Mouse (Mus musculus) stomach, embryonic 14.5 days (tissue): ENCODE data around the gene Spata21. TPM values are rescaled to one million over a fixed set of nuclear protein-coding genes. Genes with fewer than 3 reads are reported as not detected.
A peak's percentile ranks its signal among the peaks of the same experiment; 100 is the strongest.

Source experiments
- ATAC-seq: fragments of 200-750 bp; cut with Nextera tagmentation; 2 replicates; pipeline ENCODE4 v1.8.0; 2017; ENCODE audit warnings: low read depth, moderate TSS enrichment; ENCODE audit not compliant: insufficient number of reproducible peaks, insufficient read depth, low FRiP score
- H3K27ac ChIP-seq: fragments of 300-500 bp; sonication (generic); 2 replicates; pipeline ENCODE4 v1.5.1; 2014; ENCODE audit warnings: mild to moderate bottlenecking, low read length, moderate library complexity, mixed read lengths
- H3K27me3 ChIP-seq: fragments of 300-500 bp; sonication (generic); 2 replicates; pipeline ENCODE4 v1.6.1; 2014; ENCODE audit warnings: low read length, control low read depth, mixed read lengths; ENCODE audit not compliant: control insufficient read depth, insufficient read depth
- H3K36me3 ChIP-seq: fragments of 300-500 bp; sonication (generic); 2 replicates; pipeline ENCODE4 v1.6.1; 2014; ENCODE audit warnings: mild to moderate bottlenecking, control low read depth, low read length, moderate library complexity, mixed read lengths; ENCODE audit not compliant: control insufficient read depth, insufficient read depth
- H3K4me1 ChIP-seq: fragments of 300-500 bp; sonication (generic); 2 replicates; pipeline ENCODE4 v1.6.1; 2014; ENCODE audit warnings: low read length, control low read depth, mixed read lengths; ENCODE audit not compliant: control insufficient read depth, insufficient read depth
- H3K4me2 ChIP-seq: fragments of 300-500 bp; sonication (generic); replicated peaks from 2 replicates; pipeline ENCODE4 v1.6.1; 2014; ENCODE audit warnings: low read depth, low read length, control low read depth
- H3K4me3 ChIP-seq: fragments of 300-500 bp; sonication (generic); 2 replicates; pipeline ENCODE4 v1.5.1; 2014; ENCODE audit warnings: low read depth, low read length, control low read depth
- H3K9ac ChIP-seq: fragments of 300-500 bp; sonication (generic); replicated peaks from 2 replicates; pipeline ENCODE4 v1.6.1; 2014; ENCODE audit warnings: low read depth, mild to moderate bottlenecking, control low read depth, low read length, moderate library complexity, mixed read lengths
- H3K9me3 ChIP-seq: fragments of 300-500 bp; sonication (generic); 2 replicates; pipeline ENCODE4 v1.6.1; 2016; ENCODE audit warnings: low read depth, low read length, control low read depth; ENCODE audit not compliant: control insufficient read depth
- WGBS: fragments of 180-500 bp; shearing (Covaris S2); extraction: QIAGEN DNeasy Blood & Tissue Kit; methylation state at CpG from one replicate; pipeline ENCODE4 v1.1.7; 2014; 5-methylcytosine and 5-hydroxymethylcytosine counted together
- polyA plus RNA-seq: library from polyadenylated mRNA; unstranded; fragments of >200 nt; fragmentation: Nextera tagmentation; extraction: Ambion mirVana; gene quantifications from 2 replicates; pipeline ENCODE4 v1.2.1, GENCODE M21; 2014

Spata21 gene
- polyA plus RNA-seq, 1 experiment from 2014 or later, result 0.30 TPM

GRCm38 (mm10) chr4:141123065-141123464, 34.9 kb downstream of the Spata21 start:
- 15% methylated on average over 1 of the region's 1 CpGs for WGBS
- H3K9me3 ChIP-seq, result no peaks in the 10 kb centered on the region
- H3K36me3 ChIP-seq, result peaks cover 15% of the 10 kb centered on the region
- H3K27me3 ChIP-seq, result no peaks in the 10 kb centered on the region
- no peak overlapping the region for H3K4me2 ChIP-seq
- no peak overlapping the region for H3K4me3 ChIP-seq
- ATAC-seq, result no peak
- no peak overlapping the region for H3K9ac ChIP-seq
- peaks cover 4% of the 10 kb centered on the region; the same call in 1 of the 2 replicates for H3K4me1 ChIP-seq
- no peak overlapping the region for H3K27ac ChIP-seq

GRCm38 (mm10) chr4:141129190-141129710, 41.1 kb downstream of the Spata21 start:
- 0 out of 2 replicates have a peak, but pooled peaks have one; percentile 43 for ATAC-seq
- 30% methylated on average over 6 of the region's 6 CpGs for WGBS

GRCm38 (mm10) chr4:141130704-141131342, 42.7 kb downstream of the Spata21 start:
- H3K27me3 ChIP-seq, result no peaks in the 10 kb centered on the region
- peaks cover 55% of the 10 kb centered on the region for H3K4me1 ChIP-seq
- peak overlapping the region; percentile 27 for H3K4me2 ChIP-seq
- peak; percentile 8; the same call in 1 of the 2 replicates for ATAC-seq
- no peaks in the 10 kb centered on the region for H3K9me3 ChIP-seq
- H3K36me3 ChIP-seq, result peaks cover 3% of the 10 kb centered on the region; the same call in 1 of the 2 replicates
- peak overlapping the region; percentile 95 for H3K27ac ChIP-seq
- H3K4me3 ChIP-seq, result no peak overlapping the region
- 0 out of 2 replicates have a peak overlapping the region, but pooled peaks have one; percentile 6 for H3K9ac ChIP-seq
- 65% methylated on average over 6 of the region's 6 CpGs for WGBS

More at GRCm38 (mm10) chr4:141129190-141129710, 41.1 kb downstream of the Spata21 start:
- Histone ChIP-seq H3K27ac (peak overlapping the region; percentile 44; the same call in 1 of the 2 replicates), H3K4me1 (peaks cover 43% of the 10 kb centered on the region), H3K4me2 (no peak overlapping the region), H3K4me3 (no peak overlapping the region), H3K36me3 (peaks cover 3% of the 10 kb centered on the region), H3K9me3 (no peaks in the 10 kb centered on the region), H3K27me3 (no peaks in the 10 kb centered on the region), H3K9ac (no peak overlapping the region)

GRCm38 (mm10) chr4:141131531-141132061, 43.5 kb downstream of the Spata21 start:
- H3K27me3 ChIP-seq, result no peaks in the 10 kb centered on the region
- no peaks in the 10 kb centered on the region for H3K9me3 ChIP-seq
- peak overlapping the region; percentile 32 for H3K4me2 ChIP-seq
- WGBS, result 30% methylated on average over 5 of the region's 5 CpGs
- peaks cover 3% of the 10 kb centered on the region; the same call in 1 of the 2 replicates for H3K36me3 ChIP-seq
- ATAC-seq, result peak; percentile 86
- H3K9ac ChIP-seq, result no peak overlapping the region
- H3K27ac ChIP-seq, result peak overlapping the region; percentile 95
- H3K4me1 ChIP-seq, result peaks cover 62% of the 10 kb centered on the region
- H3K4me3 ChIP-seq, result no peak overlapping the region

- no peak overlapping the region for H3K4me3 ChIP-seq
- no peak overlapping the region for H3K9ac ChIP-seq
- peak overlapping the region; percentile 95 for H3K27ac ChIP-seq
- no peaks in the 10 kb centered on the region for H3K27me3 ChIP-seq
- peaks cover 65% of the 10 kb centered on the region for H3K4me1 ChIP-seq
- WGBS, result 38% methylated on average over 8 of the region's 8 CpGs
- no peak for ATAC-seq
- H3K36me3 ChIP-seq, result no peaks in the 10 kb centered on the region
- no peaks in the 10 kb centered on the region for H3K9me3 ChIP-seq
- peak overlapping the region; percentile 32 for H3K4me2 ChIP-seq
These were observed 44.1 kb downstream of the Spata21 start for GRCm38 (mm10) chr4:141132191-141132590.

- ATAC-seq, result no peak
- Histone ChIP-seq H3K4me3 (no peak overlapping the region), H3K9me3 (no peaks in the 10 kb centered on the region), H3K27ac (no peak overlapping the region; the same call in 1 of the 2 replicates), H3K4me1 (peaks cover 74% of the 10 kb centered on the region), H3K36me3 (no peaks in the 10 kb centered on the region), H3K4me2 (no peak overlapping the region; the same call in 1 of the 2 replicates), H3K27me3 (no peaks in the 10 kb centered on the region), H3K9ac (no peak overlapping the region)
- 19% methylated on average over 8 of the region's 8 CpGs for WGBS
These were observed 45.1 kb downstream of the Spata21 start for GRCm38 (mm10) chr4:141133227-141133626.

- no peaks in the 10 kb centered on the region for H3K9me3 ChIP-seq
- no peak overlapping the region for H3K4me2 ChIP-seq
- no peaks in the 10 kb centered on the region for H3K27me3 ChIP-seq
- peaks cover 77% of the 10 kb centered on the region for H3K4me1 ChIP-seq
- no peak overlapping the region for H3K9ac ChIP-seq
- ATAC-seq, result no peak
- peak overlapping the region; percentile 1; the same call in 1 of the 2 replicates for H3K27ac ChIP-seq
- H3K4me3 ChIP-seq, result no peak overlapping the region
- WGBS, result 49% methylated on average over 8 of the region's 8 CpGs
- no peaks in the 10 kb centered on the region for H3K36me3 ChIP-seq
These were observed 45.9 kb downstream of the Spata21 start for GRCm38 (mm10) chr4:141134031-141134441.

GRCm38 (mm10) chr4:141134751-141135530, 46.8 kb downstream of the Spata21 start:
- Histone ChIP-seq H3K4me2 (no peak overlapping the region), H3K4me1 (peaks cover 70% of the 10 kb centered on the region)
- ATAC-seq, result no peak

More at GRCm38 (mm10) chr4:141134751-141135530, 46.8 kb downstream of the Spata21 start:
- H3K27me3 ChIP-seq, result no peaks in the 10 kb centered on the region
- peak overlapping the region; percentile 1; the same call in 1 of the 2 replicates for H3K27ac ChIP-seq
- H3K36me3 ChIP-seq, result no peaks in the 10 kb centered on the region
- H3K9me3 ChIP-seq, result no peaks in the 10 kb centered on the region
- 73% methylated on average over 20 of the region's 20 CpGs for WGBS
- H3K4me3 ChIP-seq, result no peak overlapping the region
- H3K9ac ChIP-seq, result no peak overlapping the region
